Mouse (Mus musculus) B cell, adult 2 months (primary cell): Measurements from ENCODE around the gene Nme6.
"Not testable (repeated sequence)": the region's sequence is repeated elsewhere in the genome, so short reads cannot be mapped to it uniquely, and the experiment has no call there.

Source experiments
- DNase-seq, 2 experiments: peaks; one replicate each; pipeline ENCODE4 v3.0.0; 2022

The Nme6 gene

GRCm38 (mm10) chr9:109832391-109833087 is at the start of gene Nme6:
Gene Nme6, plus strand, starts transcription at chr9:109832749.
- DNase-seq: peak; percentile 92 to 93

DNA sequence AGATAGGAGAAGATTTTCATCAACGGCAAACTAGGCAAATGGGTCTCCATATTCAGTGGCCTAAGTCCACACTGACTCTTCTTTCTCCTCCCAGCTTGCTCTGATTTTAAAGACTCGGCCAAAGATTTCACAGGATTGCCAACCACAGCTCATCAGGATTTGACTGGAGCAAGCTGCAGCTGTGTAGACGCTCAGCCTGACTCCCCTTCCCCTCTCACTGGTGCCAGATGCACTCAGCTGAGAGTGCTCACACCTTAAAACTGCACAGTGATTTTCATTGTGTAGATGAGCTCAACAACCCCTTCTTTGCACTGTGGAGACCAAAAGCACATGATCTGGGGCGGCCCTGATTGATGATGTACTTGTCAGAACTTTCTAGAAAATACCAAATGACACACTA is 42.0 kb upstream of the Nme6 start, which contains the start of gene Fbxw27:
TSS of gene Fbxw27 (minus strand) at position 101 of the 400 bp plus-strand sequence.
- DNase-seq: not testable (repeated sequence)

GRCm38 (mm10) chr9:109795221-109795620 is 37.3 kb upstream of the Nme6 start:
- DNase-seq: no peak

- DNase-seq: no peak
Observed at GRCm38 (mm10) chr9:109795811-109796210, 36.7 kb upstream of the Nme6 start.

GRCm38 (mm10) chr9:109798051-109798450 is 34.5 kb upstream of the Nme6 start:
- peak; percentile 16 to 23 for DNase-seq

- DNase-seq: not testable (repeated sequence)
Observed at GRCm38 (mm10) chr9:109805596-109805995, 27.0 kb upstream of the Nme6 start.

DNA sequence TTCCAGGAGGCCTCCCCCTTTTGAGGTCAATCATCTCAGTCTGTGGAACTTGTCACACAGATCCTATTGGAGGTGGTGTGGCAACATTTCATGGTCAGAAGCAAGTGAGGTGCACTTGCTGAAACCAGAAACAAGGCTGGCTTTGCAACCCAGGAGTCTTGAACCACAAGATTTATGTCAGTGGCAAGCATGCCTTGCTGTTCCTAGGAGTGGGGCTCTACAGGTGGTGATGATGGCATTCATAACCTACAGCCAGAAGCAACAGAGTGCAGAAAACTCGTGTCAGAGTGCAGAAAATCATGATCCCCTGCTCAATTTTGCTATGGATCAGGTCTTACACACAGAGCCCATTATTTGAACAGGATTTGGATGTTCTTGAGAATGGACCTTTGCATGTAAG is 26.3 kb upstream of the Nme6 start:
- no peak for DNase-seq

DNA sequence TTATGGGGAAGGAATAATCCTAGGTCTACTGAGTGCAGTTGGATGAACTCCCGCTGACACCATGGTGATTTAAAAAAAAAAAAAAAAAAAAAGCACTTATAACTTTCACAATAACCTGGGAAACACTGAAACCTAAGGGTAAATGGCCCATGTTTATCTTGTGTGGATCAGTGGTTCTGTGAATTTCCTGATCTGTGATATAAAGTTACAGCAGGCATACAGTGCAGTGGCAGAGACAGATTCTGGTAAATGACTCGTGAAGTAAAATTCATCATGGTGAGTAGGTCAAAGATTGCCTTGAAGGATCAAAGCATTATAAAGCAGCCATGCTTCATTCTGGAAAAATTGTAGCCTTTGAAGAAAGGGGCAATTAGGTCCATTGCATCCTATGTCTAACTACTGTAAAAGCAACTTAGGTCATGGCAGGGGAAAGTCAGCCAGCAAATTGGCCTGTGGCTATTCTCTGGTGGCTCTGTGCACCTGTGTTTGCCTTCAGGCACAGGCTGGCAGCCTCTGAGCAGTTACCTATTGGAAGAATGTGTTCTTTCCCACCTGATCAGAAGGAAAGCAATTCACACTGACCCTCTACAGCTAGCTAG is 25.8 kb upstream of the Nme6 start:
- no peak for DNase-seq

- DNase-seq: no peak
Observed at GRCm38 (mm10) chr9:109807898-109808297, 24.7 kb upstream of the Nme6 start.

- no peak for DNase-seq
Observed at GRCm38 (mm10) chr9:109811980-109812379, 20.6 kb upstream of the Nme6 start, which contains the start of gene Spink8. Gene Spink8, plus strand, starts transcription at chr9:109812280.

DNA sequence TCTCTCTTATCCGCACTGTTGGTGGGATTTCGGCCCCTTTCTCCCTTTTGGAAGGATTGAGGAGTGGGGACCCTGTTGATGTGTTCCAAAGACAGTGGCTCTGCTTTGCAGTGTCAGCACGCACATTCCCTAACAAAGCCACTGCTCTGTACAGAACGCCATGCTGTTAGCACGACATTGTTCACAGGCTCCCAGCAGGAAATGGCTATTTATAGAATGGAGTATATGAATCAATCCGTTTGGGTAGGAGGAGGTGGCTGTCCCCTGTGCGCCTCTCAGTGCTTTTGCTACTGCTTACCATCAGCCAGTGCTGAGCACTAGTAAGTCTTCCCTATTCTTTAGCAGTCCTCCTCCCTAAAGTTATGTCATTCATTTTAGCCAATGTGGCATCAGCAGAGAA is 19.1 kb upstream of the Nme6 start:
- no peak for DNase-seq

DNA sequence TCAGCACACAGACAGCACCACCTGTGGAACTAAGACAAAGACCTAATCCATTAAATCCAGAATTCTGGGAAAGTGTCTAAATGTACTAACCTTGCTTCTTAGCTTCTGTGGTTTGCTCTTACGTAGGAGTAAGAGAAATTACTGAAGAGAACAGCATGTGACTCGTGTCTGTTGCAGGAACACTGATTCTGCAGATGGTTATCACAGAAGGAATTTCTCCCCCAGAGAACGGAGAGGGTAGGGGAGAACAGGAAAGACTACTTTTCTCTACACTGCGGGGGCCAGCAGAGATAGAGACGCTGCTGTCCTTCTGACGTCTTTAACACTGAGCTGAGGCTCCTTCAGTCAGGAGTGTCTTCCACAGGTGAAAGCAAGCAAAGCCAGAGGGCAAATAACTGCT is 16.2 kb upstream of the Nme6 start:
- DNase-seq: no peak

GRCm38 (mm10) chr9:109825739-109826138 is 6.8 kb upstream of the Nme6 start:
- DNase-seq: no peak

DNA sequence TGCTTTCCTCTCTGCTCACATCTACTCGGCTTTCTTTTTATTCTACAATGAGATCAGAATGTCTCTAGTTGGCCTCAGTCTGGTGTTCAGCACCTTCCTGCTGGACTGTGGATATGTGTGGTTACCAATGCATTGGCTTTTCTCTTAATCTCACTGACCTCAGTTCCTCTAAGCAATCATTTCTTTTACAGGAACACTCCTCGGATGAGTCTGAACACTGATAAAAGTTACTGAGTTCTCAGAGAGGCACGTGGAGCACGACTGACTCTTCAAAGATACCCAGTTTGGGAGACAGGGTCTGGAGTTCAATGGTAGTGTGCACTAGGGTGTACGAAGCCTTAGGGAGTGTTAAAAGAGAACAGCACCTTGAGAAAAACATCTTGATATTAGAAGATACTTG is 6.4 kb upstream of the Nme6 start:
- DNase-seq: no peak

DNA sequence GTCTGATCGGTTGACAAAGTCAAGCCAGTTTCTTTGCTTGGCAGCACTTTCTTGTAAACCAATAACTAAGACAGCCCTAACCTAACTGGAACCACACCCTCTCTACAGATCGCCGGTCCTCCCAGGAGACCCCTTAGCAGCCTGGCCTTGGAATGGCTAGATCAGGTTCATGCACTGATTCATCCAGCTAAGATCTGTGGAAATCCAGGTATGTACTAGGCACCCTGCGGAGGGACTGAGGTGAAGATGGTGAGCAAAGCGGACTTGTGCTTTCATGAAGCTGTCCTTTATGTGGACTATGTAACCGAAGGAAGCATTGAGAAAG is 501 bp downstream of the Nme6 start:
- no peak for DNase-seq

GRCm38 (mm10) chr9:109849312-109849758 is 16.8 kb downstream of the Nme6 start, which contains the start of gene Camp:
Gene Camp, minus strand, starts transcription at chr9:109849617.
- DNase-seq: no peak

GRCm38 (mm10) chr9:109850099-109850498 is 17.6 kb downstream of the Nme6 start:
- no peak for DNase-seq

DNA sequence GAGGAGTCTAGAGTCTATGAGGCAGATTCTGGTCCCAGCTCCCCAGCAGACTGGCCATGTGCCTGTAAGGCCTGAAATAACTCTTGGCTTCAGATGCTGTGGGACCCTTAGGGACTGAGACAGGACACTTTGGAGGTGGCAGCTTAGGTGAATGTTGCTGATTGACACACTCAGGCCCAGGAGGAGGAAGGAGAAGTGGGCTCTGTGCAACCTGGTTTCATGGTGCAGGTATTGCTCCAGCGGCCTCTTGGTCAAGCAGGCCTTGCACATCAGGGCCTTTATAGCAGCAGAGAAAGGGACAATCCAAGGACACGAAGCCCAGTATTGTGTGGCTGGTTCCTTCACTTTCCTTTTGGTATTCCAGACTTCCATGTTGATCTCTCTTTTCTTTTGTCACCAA is 21.8 kb downstream of the Nme6 start:
- no peak for DNase-seq

- no peak for DNase-seq
Observed at GRCm38 (mm10) chr9:109855947-109856346, 23.4 kb downstream of the Nme6 start.

- peak; percentile 86 to 87 for DNase-seq
Observed at GRCm38 (mm10) chr9:109862397-109863044, 30.0 kb downstream of the Nme6 start.

- DNase-seq: no peak
Observed at GRCm38 (mm10) chr9:109863085-109863484, 30.5 kb downstream of the Nme6 start.

DNA sequence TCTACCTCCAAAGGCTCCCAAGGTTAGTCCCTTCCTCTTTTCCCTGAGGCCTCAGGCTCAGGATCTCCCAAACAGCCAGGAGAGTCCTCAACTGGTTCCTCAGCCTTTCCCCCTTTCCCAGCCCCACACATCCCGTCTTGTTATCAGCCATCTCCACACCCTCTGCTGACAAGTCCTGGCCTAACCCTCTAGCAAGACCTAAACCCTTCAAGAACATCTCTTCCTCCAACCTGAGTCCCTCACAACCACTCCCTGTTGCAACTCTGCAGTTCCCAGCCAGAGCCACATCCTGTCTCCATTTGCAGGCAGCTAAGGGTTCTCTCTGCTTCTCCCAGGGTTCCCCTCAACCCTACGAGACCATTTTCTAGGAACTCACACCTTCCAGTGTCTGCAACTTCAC is 33.7 kb downstream of the Nme6 start:
- DNase-seq: no peak

DNA sequence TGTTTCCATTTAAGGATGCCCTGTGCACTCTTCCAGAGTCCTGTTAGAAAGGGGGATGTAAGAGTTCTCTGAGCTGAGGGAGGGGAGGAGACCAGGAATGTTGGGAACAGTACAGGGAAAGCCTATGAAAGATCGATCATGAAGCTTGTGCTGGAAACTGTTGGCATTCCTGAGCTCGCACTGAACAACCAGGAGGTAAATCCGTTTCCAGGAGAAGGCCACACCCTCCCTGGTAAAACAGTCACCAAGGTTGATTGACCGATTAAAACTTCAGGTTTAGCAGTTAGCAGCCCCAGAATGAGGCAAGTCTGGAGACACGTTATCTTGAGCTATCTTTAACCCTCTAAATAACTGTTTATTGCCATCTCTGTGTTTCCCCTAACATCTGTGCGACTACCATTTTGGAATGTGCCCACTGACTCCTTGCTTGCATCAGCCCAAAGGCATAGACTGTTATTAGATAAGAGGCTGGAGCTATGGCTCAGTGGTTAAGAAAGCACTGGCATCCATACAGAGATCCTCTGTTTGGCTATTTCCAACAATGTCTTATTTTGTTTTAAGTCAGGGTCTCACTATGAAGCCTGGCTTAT is 38.5 kb downstream of the Nme6 start:
- no peak for DNase-seq
